ENCODE assay signal across 8 mouse cellular contexts in genomic region chr11:72361385-72362346, GRCm38 (mm10). TPM values are rescaled to one million over a fixed set of nuclear protein-coding genes. Genes with fewer than 3 reads are reported as not detected.
A peak's percentile ranks its signal among the peaks of the same experiment; 100 is the strongest.
DNase-seq lines count a peak whose midpoint lies in the region; ATAC-seq and TF ChIP-seq lines count a peak whose summit lies in the region.

No protein-coding gene starts in this region.

- no peak for TF ChIP-seq CTCF in liver, postnatal 0 days (IDR thresholded peaks at IDR 0.05; ENCODE audit: low read depth)

- H3K27ac ChIP-seq in ES-E14 (ENCODE audit: insufficient read depth, low read depth, low read length, poor library complexity, severe bottlenecking) = no peak overlapping the region
- H3K27ac ChIP-seq in brown adipose tissue, adult 24 weeks (replicated peaks; ENCODE audit: low read depth, low read length) = no peak overlapping the region
- peak overlapping the region; percentile 58 for H3K27ac ChIP-seq in forebrain, embryonic 14.5 days (ENCODE audit: low read depth, low read length)
- H3K27ac ChIP-seq in hindbrain, embryonic 11.5 days (ENCODE audit: low read depth, low read length) = no peak overlapping the region
- H3K27ac ChIP-seq in liver, postnatal 0 days (ENCODE audit: low read depth) = no peak overlapping the region
- H3K27ac ChIP-seq in neural tube, embryonic 14.5 days (ENCODE audit: low read depth, low read length) = peak overlapping the region; percentile 53; the same call in 1 of the 2 replicates

- H3K4me2 ChIP-seq in forebrain, embryonic 14.5 days (ENCODE audit: low read length) = peak overlapping the region; percentile 89
- peak overlapping the region; percentile 80 for H3K4me2 ChIP-seq in hindbrain, embryonic 11.5 days (replicated peaks; ENCODE audit: low read depth, low read length)
- H3K4me2 ChIP-seq in liver, postnatal 0 days (ENCODE audit: low read depth, low read length) = peak overlapping the region; percentile 79
- H3K4me2 ChIP-seq in neural tube, embryonic 14.5 days (ENCODE audit: low read depth, low read length) = peak overlapping the region; percentile 89

- DNase-seq in ES-E14 (ENCODE audit: low read depth, low spot score) = peak; percentile 88
- peak; percentile 97 for DNase-seq in forebrain, embryonic 14.5 days (ENCODE audit: low spot score)
- peak; percentile 92 for DNase-seq in hindbrain, embryonic 11.5 days (ENCODE audit: low spot score)
- peak; percentile 62 to 75 for DNase-seq in layer of hippocampus, adult 8-10 months (ENCODE audit: low spot score in 2 of 2)
- DNase-seq in liver, postnatal 0 days = peak; percentile 66
- peak; percentile 62 for DNase-seq in thymus, postnatal 14 days

- H3K27me3 ChIP-seq in forebrain, embryonic 14.5 days (replicated peaks; ENCODE audit: control insufficient read depth, insufficient read depth, low read length) = no peaks in the 10 kb centered on the region
- H3K27me3 ChIP-seq in hindbrain, embryonic 11.5 days (ENCODE audit: control insufficient read depth, insufficient read depth, low read length) = no peaks in the 10 kb centered on the region
- 0 out of 2 replicates have a peak, but pooled peaks cover 7% of the 10 kb centered on the region for H3K27me3 ChIP-seq in liver, postnatal 0 days (ENCODE audit: insufficient read depth, low read length)
- no peaks in the 10 kb centered on the region for H3K27me3 ChIP-seq in neural tube, embryonic 14.5 days (ENCODE audit: control insufficient read depth, insufficient read depth, low read length)

- in situ Hi-C loops in ES-E14 (cut with MboI; ENCODE audit: low sequenced_read_pairs in 2 of 2, unreplicated experiment in 2 of 2) = no loop called here

- H3K9me3 ChIP-seq in ES-E14 (ENCODE audit: control insufficient read depth, insufficient read depth, low read depth, low read length) = no peaks in the 10 kb centered on the region
- no peaks in the 10 kb centered on the region for H3K9me3 ChIP-seq in forebrain, embryonic 14.5 days (replicated peaks; ENCODE audit: control insufficient read depth, low read length)
- no peaks in the 10 kb centered on the region for H3K9me3 ChIP-seq in hindbrain, embryonic 11.5 days (ENCODE audit: control insufficient read depth, low read length)
- no peaks in the 10 kb centered on the region for H3K9me3 ChIP-seq in liver, postnatal 0 days (ENCODE audit: low read length)
- H3K9me3 ChIP-seq in neural tube, embryonic 14.5 days (ENCODE audit: control insufficient read depth, low read length) = no peaks in the 10 kb centered on the region

- peak overlapping the region; percentile 39 to 49 for H3K4me3 ChIP-seq in ES-E14 (ENCODE audit: insufficient read depth in 1 of 2, low read depth in 1 of 2, low read length in 2 of 2, poor library complexity in 1 of 2, severe bottlenecking in 1 of 2)
- peak overlapping the region; percentile 42 for H3K4me3 ChIP-seq in brown adipose tissue, adult 24 weeks (ENCODE audit: insufficient read depth, low read depth, low read length)
- peak overlapping the region; percentile 45 for H3K4me3 ChIP-seq in forebrain, embryonic 14.5 days (ENCODE audit: low read depth, low read length)
- peak overlapping the region; percentile 40 for H3K4me3 ChIP-seq in hindbrain, embryonic 11.5 days (ENCODE audit: low read depth, low read length)
- peak overlapping the region; percentile 32 for H3K4me3 ChIP-seq in liver, postnatal 0 days (ENCODE audit: low read depth, low read length)
- H3K4me3 ChIP-seq in neural tube, embryonic 14.5 days (ENCODE audit: low read depth, low read length) = peak overlapping the region; percentile 41

- TF ChIP-seq EP300 in liver, postnatal 0 days (IDR thresholded peaks at IDR 0.05; ENCODE audit: low read depth) = no peak

- 9% methylated on average over 42 of the region's 42 CpGs for WGBS in forebrain, embryonic 14.5 days
- 11% methylated on average over 42 of the region's 42 CpGs for WGBS in hindbrain, embryonic 11.5 days
- WGBS in liver, postnatal 0 days (ENCODE audit: insufficient replicate concordance) = 11% methylated on average over 42 of the region's 42 CpGs
- WGBS in neural tube, embryonic 14.5 days = 7% methylated on average over 42 of the region's 42 CpGs

- no peaks in the 10 kb centered on the region for H3K36me3 ChIP-seq in ES-E14 (ENCODE audit: control insufficient read depth, insufficient read depth, low read length, poor library complexity, severe bottlenecking)
- H3K36me3 ChIP-seq in forebrain, embryonic 14.5 days (ENCODE audit: control insufficient read depth, insufficient read depth, low read length) = no peaks in the 10 kb centered on the region
- no peaks in the 10 kb centered on the region for H3K36me3 ChIP-seq in hindbrain, embryonic 11.5 days (ENCODE audit: control insufficient read depth, insufficient read depth, low read length)
- no peaks in the 10 kb centered on the region for H3K36me3 ChIP-seq in liver, postnatal 0 days (replicated peaks; ENCODE audit: insufficient read depth, low read length)
- H3K36me3 ChIP-seq in neural tube, embryonic 14.5 days (ENCODE audit: control insufficient read depth, insufficient read depth, low read length) = no peaks in the 10 kb centered on the region

- H3K4me1 ChIP-seq in ES-E14 (ENCODE audit: control insufficient read depth in 2 of 2, insufficient read depth in 2 of 2, low read length in 2 of 2, poor library complexity in 1 of 2) = peaks cover 0 to 7% of the 10 kb centered on the region in 2 experiments; a peak in 2 of 4 replicates
- H3K4me1 ChIP-seq in brown adipose tissue, adult 24 weeks (ENCODE audit: control insufficient read depth, insufficient read depth, insufficient read length, low read length) = no peaks in the 10 kb centered on the region; the same call in 1 of the 2 replicates
- 0 out of 2 replicates have a peak, but pooled peaks cover 7% of the 10 kb centered on the region for H3K4me1 ChIP-seq in forebrain, embryonic 14.5 days (ENCODE audit: control insufficient read depth, insufficient read depth, low read length)
- no peaks in the 10 kb centered on the region for H3K4me1 ChIP-seq in hindbrain, embryonic 11.5 days (replicated peaks; ENCODE audit: control insufficient read depth, insufficient read depth, low read length)
- H3K4me1 ChIP-seq in liver, postnatal 0 days (ENCODE audit: insufficient read depth) = peaks cover 8% of the 10 kb centered on the region
- H3K4me1 ChIP-seq in neural tube, embryonic 14.5 days (ENCODE audit: control insufficient read depth, insufficient read depth, low read length) = peaks cover 3% of the 10 kb centered on the region; the same call in 1 of the 2 replicates

- H3K9ac ChIP-seq in ES-E14 (ENCODE audit: insufficient read depth, low read depth, low read length, poor library complexity, severe bottlenecking) = peak overlapping the region; percentile 29; the same call in 1 of the 2 replicates
- H3K9ac ChIP-seq in forebrain, embryonic 14.5 days (ENCODE audit: low read length) = peak overlapping the region; percentile 76
- H3K9ac ChIP-seq in hindbrain, embryonic 11.5 days (ENCODE audit: low read depth, low read length) = peak overlapping the region; percentile 74
- H3K9ac ChIP-seq in liver, postnatal 0 days (replicated peaks) = peak overlapping the region; percentile 30; the same call in 1 of the 2 replicates
- H3K9ac ChIP-seq in neural tube, embryonic 14.5 days (replicated peaks; ENCODE audit: low read depth, low read length) = peak overlapping the region; percentile 73

- peak; percentile 94 for ATAC-seq in forebrain, embryonic 14.5 days
- peak; percentile 83 for ATAC-seq in hindbrain, embryonic 11.5 days (ENCODE audit: low FRiP score)
- ATAC-seq in liver, postnatal 0 days = peak; percentile 64; the same call in 1 of the 2 replicates
- ATAC-seq in neural tube, embryonic 14.5 days (ENCODE audit: low read depth) = peak; percentile 89

TF ChIP-seq in ES-E14, 5 proteins besides CTCF, POLR2A, EP300 and RAD21:
- TF ChIP-seq HCFC1 (IDR thresholded peaks at IDR 0.05; ENCODE audit: borderline replicate concordance, insufficient read depth, low read length) = no peak
- no peak for TF ChIP-seq ZC3H11A (IDR thresholded peaks at IDR 0.05; ENCODE audit: borderline replicate concordance, low read depth, low read length)
- no peak for TF ChIP-seq CHD2 (IDR thresholded peaks at IDR 0.05; ENCODE audit: low read depth, low read length)
- TF ChIP-seq MAFK (IDR thresholded peaks at IDR 0.05; ENCODE audit: insufficient read depth, low read depth, low read length) = no peak
- no peak for TF ChIP-seq ZNF384 (IDR thresholded peaks at IDR 0.05; ENCODE audit: low read depth, low read length)

RNA-seq across cellular contexts. Expression of gene Tekt1, which starts 0.6 kb away (rescaled TPM):
- 4.0 and 5.7 TPM in 2 replicates for total RNA-seq in ES-E14 (2012; rRNA removed)
- not detected in 2 replicates for polyA plus RNA-seq in brown adipose tissue, adult 24 weeks (2012; ENCODE audit: insufficient read depth, insufficient read length, missing spikeins)
- 10.4 and 10.5 TPM in 2 replicates for polyA plus RNA-seq in forebrain, embryonic 14.5 days (2014; fragmentation: Nextera tagmentation; extraction: Ambion mirVana)
- polyA plus RNA-seq in hindbrain, embryonic 11.5 days (2014; fragmentation: Nextera tagmentation; extraction: Ambion mirVana) = 8.7 and 8.9 TPM in 2 replicates
- total RNA-seq in layer of hippocampus, adult 8-10 months (2022) = 1 to 10 TPM; 1.7 to 3.8 (median 3.3) TPM
- polyA plus RNA-seq in liver, postnatal 0 days (2015; fragmentation: Nextera tagmentation; extraction: Ambion mirVana) = 0.07 TPM in 1 of 2 replicates, not detected in the other
- 5.5 and 8.8 TPM in 2 replicates for polyA plus RNA-seq in neural tube, embryonic 14.5 days (2014; fragmentation: Nextera tagmentation; extraction: Ambion mirVana)

RNA-seq across cellular contexts. Expression of gene Fbxo39, which starts 47.4 kb away (rescaled TPM):
- 0.13 and 0.16 TPM in 2 replicates for total RNA-seq in ES-E14 (2012; rRNA removed)
- not detected in 2 replicates for polyA plus RNA-seq in brown adipose tissue, adult 24 weeks (2012; ENCODE audit: insufficient read depth, insufficient read length, missing spikeins)
- polyA plus RNA-seq in forebrain, embryonic 14.5 days (2014; fragmentation: Nextera tagmentation; extraction: Ambion mirVana) = not detected in 2 replicates
- not detected in 2 replicates for polyA plus RNA-seq in hindbrain, embryonic 11.5 days (2014; fragmentation: Nextera tagmentation; extraction: Ambion mirVana)
- total RNA-seq in layer of hippocampus, adult 8-10 months (2022) = not detected
- not detected in 2 replicates for polyA plus RNA-seq in liver, postnatal 0 days (2015; fragmentation: Nextera tagmentation; extraction: Ambion mirVana)
- polyA plus RNA-seq in neural tube, embryonic 14.5 days (2014; fragmentation: Nextera tagmentation; extraction: Ambion mirVana) = not detected in 2 replicates

RNA-seq across cellular contexts. Expression of gene Smtnl2, which starts 49.8 kb away (rescaled TPM):
- 23.6 and 26.7 TPM in 2 replicates for total RNA-seq in ES-E14 (2012; rRNA removed)
- 8.2 and 14.4 TPM in 2 replicates for polyA plus RNA-seq in brown adipose tissue, adult 24 weeks (2012; ENCODE audit: insufficient read depth, insufficient read length, missing spikeins)
- 1.4 and 1.6 TPM in 2 replicates for polyA plus RNA-seq in forebrain, embryonic 14.5 days (2014; fragmentation: Nextera tagmentation; extraction: Ambion mirVana)
- polyA plus RNA-seq in hindbrain, embryonic 11.5 days (2014; fragmentation: Nextera tagmentation; extraction: Ambion mirVana) = 4.7 and 8.7 TPM in 2 replicates
- 1 to 10 TPM; 1.3 to 3.9 (median 2.0) TPM for total RNA-seq in layer of hippocampus, adult 8-10 months (2022)
- polyA plus RNA-seq in liver, postnatal 0 days (2015; fragmentation: Nextera tagmentation; extraction: Ambion mirVana) = 3.5 and 4.0 TPM in 2 replicates
- 3.3 and 5.3 TPM in 2 replicates for polyA plus RNA-seq in neural tube, embryonic 14.5 days (2014; fragmentation: Nextera tagmentation; extraction: Ambion mirVana)

Comparison
In these comparisons a context has a peak if more than half of its experiments do, and no peak if none do; other contexts are left out.
1. H3K27ac ChIP-seq: peak in forebrain, embryonic 14.5 days (single experiment) and neural tube, embryonic 14.5 days (single experiment); none in ES-E14 (single experiment), brown adipose tissue, adult 24 weeks (single experiment), hindbrain, embryonic 11.5 days (single experiment) and liver, postnatal 0 days (single experiment).
2. Peak in every context shown above with its lines, with median percentiles within 50 percentile points of each other: DNase-seq, H3K4me3 ChIP-seq, H3K9ac ChIP-seq, ATAC-seq and H3K4me2 ChIP-seq.